Mouse (Mus musculus) olfactory bulb, adult 2 months (tissue): ENCODE measurements around the gene Gm21983.

ENCODE experiments used
- CTCF ChIP-seq: fragments of 200-500 bp; IDR thresholded peaks from 2 replicates; pipeline ENCODE4 v1.5.1; 2012; ENCODE audit warnings: low read depth, mild to moderate bottlenecking, low read length, moderate library complexity; ENCODE audit not compliant: insufficient read depth
- POLR2A ChIP-seq: fragments of 200-500 bp; IDR thresholded peaks from 2 replicates; pipeline ENCODE4 v1.6.1; 2012; ENCODE audit warnings: mild to moderate bottlenecking, low read depth, low read length, moderate library complexity; ENCODE audit not compliant: insufficient read depth

DNA sequence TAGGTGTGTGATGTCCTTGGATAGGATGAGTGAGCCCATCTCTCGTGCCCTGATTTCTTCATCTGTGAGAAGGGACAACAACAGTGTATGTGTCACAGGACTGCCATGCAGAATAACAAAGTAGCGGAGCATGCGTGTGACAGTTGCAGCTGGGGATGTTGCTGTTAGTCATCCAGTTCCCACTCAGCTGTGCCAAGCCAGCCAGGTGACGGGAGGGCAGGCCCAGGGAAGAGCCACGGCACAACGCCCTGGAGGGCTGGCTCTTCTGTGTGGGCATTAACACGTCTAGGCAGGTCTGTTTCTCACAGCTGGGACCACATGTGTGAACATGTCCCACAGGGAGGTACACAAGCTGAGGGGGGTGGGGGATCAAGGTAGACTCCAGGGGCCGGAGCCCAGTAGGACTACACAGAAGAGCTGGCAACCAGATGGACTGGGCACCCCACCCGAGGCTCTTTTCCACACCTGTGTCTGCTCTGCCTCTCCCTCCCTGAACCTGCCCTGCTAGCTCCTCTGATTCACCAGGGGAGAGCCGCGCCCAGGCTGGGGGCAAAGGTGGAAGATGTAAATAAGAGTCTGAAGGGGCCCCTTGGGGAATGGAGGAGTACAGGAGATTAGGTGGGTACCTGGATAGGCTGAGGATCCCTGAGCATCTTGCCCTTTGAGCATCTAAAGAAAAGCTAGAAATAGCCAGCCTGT is 44.1 kb upstream of the Gm21983 start:
- TF ChIP-seq CTCF, result no peak
- TF ChIP-seq POLR2A, result no peak
